Mouse (Mus musculus): ENCODE measurements around the gene Srgap1.

- TF ChIP-seq GATA1 (IDR thresholded peaks at IDR 0.05; ENCODE audit: borderline replicate concordance, low read length), result no peak
- TF ChIP-seq FLI1 (IDR thresholded peaks at IDR 0.05; ENCODE audit: low read length), result no peak
These were observed 43.4 kb upstream of the Srgap1 start for GRCm38 (mm10) chr10:122090472-122090871.
